In the genomic region with DNA sequence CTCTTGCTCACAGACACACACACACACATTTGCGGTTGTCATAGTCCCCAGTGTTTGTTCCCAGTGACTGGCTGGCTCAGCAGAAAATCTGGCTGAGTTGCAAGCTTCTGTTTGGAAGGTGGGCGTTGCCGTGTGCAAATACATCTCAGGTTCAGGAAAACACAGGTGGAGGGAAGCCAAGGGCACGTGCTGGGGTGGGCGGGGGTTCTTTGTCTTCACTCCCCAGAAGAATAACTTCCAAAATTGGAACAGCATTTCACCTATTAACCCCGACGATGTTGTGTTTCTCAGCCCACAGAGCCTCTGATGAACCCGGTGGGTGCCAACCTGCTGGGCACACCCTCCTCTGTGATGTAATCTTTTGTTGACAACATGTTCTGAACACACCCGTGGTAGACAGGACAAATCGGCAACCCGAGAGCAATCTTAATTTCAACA, we compare ENCODE assay signal across 11 mouse cellular contexts.
A peak's percentile ranks its signal among the peaks of the same experiment; 100 is the strongest.
DNase-seq lines count a peak whose midpoint lies in the region; ATAC-seq and TF ChIP-seq lines count a peak whose summit lies in the region.
"Had no signal": no experiment of that assay in that cellular context is flagged by ENCODE, and none has a peak within 500 bp of the region (broad histone marks: within the 10 kb centered on the region; RNA-seq: fewer than 3 reads in every experiment).

No protein-coding gene starts in this region.

- no peak for DNase-seq in heart, adult 2 months
- no peak for DNase-seq in heart, postnatal 36 days
- peak; percentile 21 for DNase-seq in adipocyte (ENCODE audit: low spot score)
- peak; percentile 42 to 44 for DNase-seq in layer of hippocampus, adult 2 months (ENCODE audit: low spot score in 2 of 2)
- no peak for DNase-seq in cerebellum, adult 8-10 months
- DNase-seq: cerebellum, postnatal 36 days had no signal

- H3K4me1 ChIP-seq in heart, adult 2 months (ENCODE audit: control insufficient read depth, insufficient read depth, low read length), result peaks cover 14% of the 10 kb centered on the region
- peaks cover 3% of the 10 kb centered on the region; the same call in 1 of the 2 replicates for H3K4me1 ChIP-seq in midbrain, embryonic 16.5 days (ENCODE audit: control insufficient read depth, insufficient read depth, low read length)
- H3K4me1 ChIP-seq in neural tube, embryonic 15.5 days, result peaks cover 15% of the 10 kb centered on the region; the same call in 1 of the 2 replicates
- H3K4me1 ChIP-seq: neural tube, embryonic 12.5 days had no signal

- H3K4me2 ChIP-seq in midbrain, embryonic 16.5 days (ENCODE audit: low read length), result no peak overlapping the region
- no peak overlapping the region for H3K4me2 ChIP-seq in neural tube, embryonic 15.5 days
- H3K4me2 ChIP-seq: neural tube, embryonic 12.5 days had no signal

- peak; percentile 36; the same call in 1 of the 2 replicates for ATAC-seq in megakaryocyte, adult 5-6 weeks (ENCODE audit: poor library complexity, severe bottlenecking)
- no peak for ATAC-seq in midbrain, embryonic 16.5 days
- ATAC-seq in neural tube, embryonic 15.5 days (ENCODE audit: low FRiP score), result no peak

- no peak for TF ChIP-seq CTCF in heart, adult 2 months (IDR thresholded peaks at IDR 0.05)
- no peak for TF ChIP-seq CTCF in layer of hippocampus, adult 2 months (conservative IDR thresholded peaks at IDR 0.05)

- no peaks in the 10 kb centered on the region for H3K27me3 ChIP-seq in heart, adult 2 months (ENCODE audit: control insufficient read depth, insufficient read depth, low read length)
- H3K27me3 ChIP-seq in midbrain, embryonic 16.5 days (ENCODE audit: control insufficient read depth, insufficient read depth, low read depth, low read length), result no peaks in the 10 kb centered on the region
- no peaks in the 10 kb centered on the region for H3K27me3 ChIP-seq in neural tube, embryonic 15.5 days (replicated peaks)
- H3K27me3 ChIP-seq: neural tube, embryonic 12.5 days had no signal

- no peaks in the 10 kb centered on the region for H3K9me3 ChIP-seq in midbrain, embryonic 16.5 days (replicated peaks; ENCODE audit: control insufficient read depth, low read length, poor library complexity, severe bottlenecking)
- H3K9me3 ChIP-seq in neural tube, embryonic 15.5 days (replicated peaks), result no peaks in the 10 kb centered on the region
- H3K9me3 ChIP-seq: hindbrain, embryonic 10.5 days; neural tube, embryonic 12.5 days had no signal

- TF ChIP-seq POLR2A in heart, adult 2 months (IDR thresholded peaks at IDR 0.05; ENCODE audit: insufficient read depth, low read depth, low read length), result no peak

- no peak overlapping the region for H3K4me3 ChIP-seq in heart, adult 2 months
- H3K4me3 ChIP-seq in layer of hippocampus, adult 2 months, result peak overlapping the region; percentile 6; the same call in 1 of the 2 replicates
- H3K4me3 ChIP-seq in midbrain, embryonic 16.5 days (ENCODE audit: low read depth, low read length), result no peak overlapping the region
- no peak overlapping the region for H3K4me3 ChIP-seq in neural tube, embryonic 15.5 days (replicated peaks)
- H3K4me3 ChIP-seq: hindbrain, embryonic 10.5 days; neural tube, embryonic 12.5 days had no signal

- no peaks in the 10 kb centered on the region for H3K79me2 ChIP-seq in heart, adult 2 months (replicated peaks; ENCODE audit: control insufficient read depth, insufficient read depth, low read length)

- intact Hi-C loops in heart, adult 2 months (cut with DNase I), result no loop called here
- intact Hi-C loops in heart, postnatal 36 days (cut with DNase I), result no loop called here

- no peaks in the 10 kb centered on the region for H3K36me3 ChIP-seq in heart, adult 2 months (ENCODE audit: control insufficient read depth, insufficient read depth, low read length)
- no peaks in the 10 kb centered on the region for H3K36me3 ChIP-seq in midbrain, embryonic 16.5 days (ENCODE audit: control insufficient read depth, insufficient read depth, low read length)
- no peaks in the 10 kb centered on the region for H3K36me3 ChIP-seq in neural tube, embryonic 15.5 days
- H3K36me3 ChIP-seq: hindbrain, embryonic 10.5 days; neural tube, embryonic 12.5 days had no signal

- 0 out of 2 replicates have a peak, but pooled peaks have one; percentile 6 for TF ChIP-seq EP300 in heart, adult 2 months (IDR thresholded peaks at IDR 0.05; ENCODE audit: insufficient read depth, low read depth, low read length)

- 43% methylated on average over 11 of the region's 11 CpGs for WGBS in heart, adult 2 months
- 72% methylated on average over 11 of the region's 11 CpGs for WGBS in midbrain, embryonic 16.5 days
- WGBS in neural tube, embryonic 15.5 days, result 71% methylated on average over 11 of the region's 11 CpGs

- no peak overlapping the region for H3K9ac ChIP-seq in heart, adult 2 months (ENCODE audit: low read depth, low read length)
- H3K9ac ChIP-seq in midbrain, embryonic 16.5 days (ENCODE audit: low read depth, low read length), result no peak overlapping the region
- no peak overlapping the region for H3K9ac ChIP-seq in neural tube, embryonic 15.5 days (replicated peaks)
- H3K9ac ChIP-seq: neural tube, embryonic 12.5 days had no signal

- H3K27ac ChIP-seq in heart, adult 2 months, result no peak overlapping the region
- no peak overlapping the region for H3K27ac ChIP-seq in layer of hippocampus, adult 2 months
- no peak overlapping the region for H3K27ac ChIP-seq in midbrain, embryonic 16.5 days (ENCODE audit: low read length)
- H3K27ac ChIP-seq in neural tube, embryonic 15.5 days (replicated peaks), result no peak overlapping the region
- H3K27ac ChIP-seq: hindbrain, embryonic 10.5 days; neural tube, embryonic 12.5 days had no signal

Comparison
In these comparisons a context has a peak if more than half of its experiments do, and no peak if none do; other contexts are left out.
1. DNase-seq: peak in adipocyte (single experiment) and layer of hippocampus, adult 2 months (2 of 2); none in heart, adult 2 months (0 of 2), heart, postnatal 36 days (0 of 2) and cerebellum, adult 8-10 months (single experiment).